Mouse (Mus musculus) small intestine, adult 2 months (tissue): Measurements from ENCODE around the gene Prss33.

Experiments used
- CTCF ChIP-seq: fragments of 200-500 bp; IDR thresholded peaks from 2 replicates; pipeline ENCODE4 v1.5.1; 2012; ENCODE audit warnings: low read depth, mild to moderate bottlenecking, control low read depth, inconsistent platforms, low read length, moderate library complexity, mixed read lengths; ENCODE audit not compliant: insufficient replicate concordance, insufficient read length; ENCODE audit errors: extremely low read depth
- POLR2A ChIP-seq: fragments of 200-500 bp; IDR thresholded peaks from 2 replicates; pipeline ENCODE4 v1.6.1; 2012; ENCODE audit warnings: low read depth, mild to moderate bottlenecking, control low read depth, inconsistent platforms, low read length, moderate library complexity

DNA sequence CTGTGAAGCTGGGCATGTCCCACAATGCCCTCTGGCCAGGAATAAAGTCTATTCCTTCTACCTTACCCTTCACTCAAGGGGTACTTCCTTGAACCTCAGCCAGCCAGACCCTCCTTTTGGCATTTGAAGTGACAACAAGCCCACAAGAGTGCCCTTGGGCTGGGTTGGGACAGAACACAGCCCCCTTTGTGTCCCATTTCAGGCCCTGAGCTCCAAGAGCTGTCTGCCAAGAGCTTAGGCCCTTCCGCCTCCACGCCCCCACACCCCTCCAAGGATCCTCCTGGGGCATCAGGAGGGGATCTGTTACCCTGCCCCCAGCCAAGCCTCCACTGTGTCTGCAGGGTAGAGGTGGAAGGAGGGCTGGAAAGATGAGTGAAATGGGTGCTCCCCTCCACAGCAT lies 41.3 kb upstream of the Prss33 start:
- TF ChIP-seq POLR2A (no peak), CTCF (no peak)
